In the genomic region with DNA sequence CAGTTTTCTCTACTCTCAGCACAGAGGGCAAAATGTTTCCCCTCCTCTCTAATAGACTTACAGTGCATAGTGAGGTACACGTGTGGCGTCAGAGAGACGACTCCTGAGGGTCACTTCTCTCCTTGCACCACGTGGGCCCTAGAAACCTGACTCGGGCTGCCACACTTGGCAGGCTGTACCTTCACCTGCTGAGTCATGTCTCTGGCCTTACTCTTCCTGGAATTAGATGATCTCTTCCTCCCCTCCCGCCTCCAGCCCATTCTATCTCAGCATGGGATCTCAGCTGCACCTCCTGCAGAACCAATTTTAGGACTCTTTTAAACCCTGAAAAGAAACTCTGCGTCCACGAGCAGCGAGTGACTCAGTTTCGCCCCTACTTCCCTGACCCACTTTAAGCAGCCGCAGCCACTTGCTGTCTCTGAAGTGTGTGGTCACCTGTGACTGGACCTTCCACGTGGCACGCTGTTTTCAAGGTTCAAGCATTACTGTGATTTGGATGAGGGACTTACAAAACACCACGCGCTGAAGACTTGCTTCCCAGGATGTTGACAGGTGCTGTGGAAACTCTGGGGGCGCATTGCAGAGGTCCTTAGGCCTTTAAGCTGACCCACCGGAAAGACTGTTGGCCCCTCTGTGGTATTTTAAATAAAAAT, we compare ENCODE assay signal across 10 mouse cellular contexts.
DNase-seq lines count a peak whose midpoint lies in the region; ATAC-seq lines count a peak whose summit lies in the region.
"Had no signal": no experiment of that assay in that cellular context is flagged by ENCODE, and none has a peak within 500 bp of the region (broad histone marks: within the 10 kb centered on the region; RNA-seq: fewer than 3 reads in every experiment).

No protein-coding gene starts in this region.

- intact Hi-C loops in left cerebral cortex, postnatal 36 days (cut with DNase I) = no loop called here

- ATAC-seq in cerebellum, adult (ENCODE audit: insufficient number of reproducible peaks, low FRiP score, low TSS enrichment) = no peak
- no peak for ATAC-seq in inflammation-experienced regulatory T-cells, adult 6 months
- ATAC-seq: activated CD4-positive, CD25-positive, alpha-beta regulatory T cell, adult 4 months; forebrain, embryonic 15.5 days had no signal

- DNase-seq in cerebellum, adult 18-20 months = peak; percentile 11 to 26
- DNase-seq in kidney, adult 18-20 months = peak; percentile 13
- DNase-seq in kidney, adult 11 months = no peak
- DNase-seq in ZHBTc4 (ENCODE audit: low read depth, low spot score) = peak; percentile 78
- peak; percentile 79 for DNase-seq in gastrocnemius, postnatal 25 days
- DNase-seq in left cerebral cortex, postnatal 36 days (ENCODE audit: low spot score in 2 of 2) = no peak

Comparison
In these comparisons a context has a peak if more than half of its experiments do, and no peak if none do; other contexts are left out.
1. DNase-seq: peak in cerebellum, adult 18-20 months (2 of 2), kidney, adult 18-20 months (single experiment), ZHBTc4 (single experiment) and gastrocnemius, postnatal 25 days (single experiment); none in kidney, adult 11 months (single experiment) and left cerebral cortex, postnatal 36 days (0 of 2).